Mouse (Mus musculus) cortical plate, adult 2 months (tissue): Measurements from ENCODE around the gene Agpat2.

Source experiments
- CTCF ChIP-seq: fragments of 200-500 bp; IDR thresholded peaks from 2 replicates; pipeline ENCODE4 v1.5.1; 2011; ENCODE audit warnings: mild to moderate bottlenecking, control low read depth, low read length; ENCODE audit not compliant: insufficient read depth; ENCODE audit errors: extremely low read depth
- POLR2A ChIP-seq: fragments of 200-500 bp; IDR thresholded peaks from 2 replicates; pipeline ENCODE4 v1.6.1; 2011; ENCODE audit warnings: mild to moderate bottlenecking, low read length, control low read depth; ENCODE audit not compliant: insufficient read depth; ENCODE audit errors: extremely low read depth

DNA sequence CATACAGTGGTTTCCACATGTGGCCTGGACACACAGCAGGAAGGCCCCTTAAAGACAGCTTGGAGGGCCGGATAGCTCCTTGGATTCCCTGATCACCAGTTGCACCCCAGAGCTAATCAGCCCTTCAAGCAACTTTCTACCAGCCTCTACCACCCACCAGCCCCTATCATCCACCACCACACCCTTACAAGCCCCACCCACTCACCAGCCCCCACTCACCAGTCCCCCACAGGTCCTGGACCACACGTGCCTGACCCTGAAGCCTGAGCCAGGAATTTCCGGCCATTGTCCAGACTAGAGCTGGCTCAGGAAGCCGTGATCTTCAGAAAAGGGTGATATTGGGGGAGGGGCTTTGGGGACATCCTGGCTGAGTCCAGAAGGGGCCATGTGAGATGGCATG is 28.4 kb downstream of the Agpat2 start:
- TF ChIP-seq CTCF: no peak
- TF ChIP-seq POLR2A: no peak
